Comparison of ENCODE assay signal across 23 mouse cellular contexts in genomic region chrX:99504313-99504712, GRCm38 (mm10). TPM values are rescaled to one million over a fixed set of nuclear protein-coding genes. Genes with fewer than 3 reads are reported as not detected.
DNase-seq lines count a peak whose midpoint lies in the region; ATAC-seq and TF ChIP-seq lines count a peak whose summit lies in the region.
"Had no signal": no experiment of that assay in that cellular context is flagged by ENCODE, and none has a peak within 500 bp of the region (broad histone marks: within the 10 kb centered on the region; RNA-seq: fewer than 3 reads in every experiment).

No protein-coding gene starts in this region.

- 79% methylated on average over 4 of the region's 4 CpGs for WGBS in lung, adult 2 months
- WGBS in midbrain, postnatal 0 days = 85% methylated on average over 4 of the region's 4 CpGs
- WGBS in intestine, embryonic 16.5 days = 84% methylated on average over 4 of the region's 4 CpGs

- no peak overlapping the region for H3K9ac ChIP-seq in midbrain, postnatal 0 days (replicated peaks; ENCODE audit: low read length, poor library complexity, severe bottlenecking)
- H3K9ac ChIP-seq in intestine, embryonic 16.5 days (ENCODE audit: low read depth, low read length) = no peak overlapping the region
- H3K9ac ChIP-seq: embryonic facial prominence, embryonic 13.5 days; heart, embryonic 15.5 days; liver, embryonic 12.5 days; midbrain, embryonic 13.5 days; stomach, embryonic 15.5 days had no signal

- TF ChIP-seq CTCF in lung, adult 2 months (IDR thresholded peaks at IDR 0.05; ENCODE audit: insufficient read depth, low read length) = no peak
- TF ChIP-seq CTCF in testis, adult 2 months (IDR thresholded peaks at IDR 0.05; ENCODE audit: control insufficient read depth, insufficient read depth, insufficient replicate concordance, low read depth, low read length) = no peak
- no peak for TF ChIP-seq CTCF in midbrain, postnatal 0 days (IDR thresholded peaks at IDR 0.05)

- H3K4me1 ChIP-seq in lung, adult 2 months (ENCODE audit: control insufficient read depth, insufficient read depth, low read length) = no peaks in the 10 kb centered on the region
- no peaks in the 10 kb centered on the region for H3K4me1 ChIP-seq in testis, adult 2 months (ENCODE audit: control insufficient read depth, insufficient read depth, low read length)
- peaks cover 3% of the 10 kb centered on the region; the same call in 1 of the 2 replicates for H3K4me1 ChIP-seq in midbrain, postnatal 0 days (ENCODE audit: insufficient read depth, low read length)
- no peaks in the 10 kb centered on the region for H3K4me1 ChIP-seq in intestine, embryonic 16.5 days (ENCODE audit: control insufficient read depth, insufficient read depth, low read length)
- H3K4me1 ChIP-seq: liver, embryonic 12.5 days; stomach, embryonic 15.5 days had no signal

- H3K4me3 ChIP-seq in lung, adult 2 months (replicated peaks; ENCODE audit: extremely low read depth, low read depth, low read length) = no peak overlapping the region
- no peak overlapping the region for H3K4me3 ChIP-seq in testis, adult 2 months (ENCODE audit: control insufficient read depth, low read depth, low read length)
- H3K4me3 ChIP-seq in midbrain, postnatal 0 days (ENCODE audit: low read depth, low read length) = no peak overlapping the region
- no peak overlapping the region for H3K4me3 ChIP-seq in intestine, embryonic 16.5 days (ENCODE audit: low read length)
- H3K4me3 ChIP-seq: embryonic facial prominence, embryonic 13.5 days; forebrain, embryonic 10.5 days; heart, embryonic 15.5 days; limb, embryonic 10.5 days; liver, embryonic 12.5 days; midbrain, embryonic 13.5 days; stomach, embryonic 15.5 days had no signal

- no peaks in the 10 kb centered on the region for H3K27me3 ChIP-seq in testis, adult 2 months (ENCODE audit: control insufficient read depth, insufficient read depth, low read length)
- H3K27me3 ChIP-seq in midbrain, postnatal 0 days (ENCODE audit: insufficient read depth, low read length) = peaks cover under 1% of the 10 kb centered on the region; the same call in 1 of the 2 replicates
- H3K27me3 ChIP-seq in intestine, embryonic 16.5 days (replicated peaks; ENCODE audit: control insufficient read depth, insufficient read depth, low read length) = peaks cover 13% of the 10 kb centered on the region
- H3K27me3 ChIP-seq: CH12.LX; stomach, embryonic 15.5 days had no signal

- H3K27ac ChIP-seq in testis, adult 2 months (ENCODE audit: control insufficient read depth, insufficient read depth, low read depth, low read length) = peak overlapping the region; percentile 63
- H3K27ac ChIP-seq in midbrain, postnatal 0 days (ENCODE audit: low read depth, low read length) = no peak overlapping the region
- H3K27ac ChIP-seq in intestine, embryonic 16.5 days (ENCODE audit: low read length) = no peak overlapping the region
- H3K27ac ChIP-seq: embryonic facial prominence, embryonic 13.5 days; forebrain, embryonic 10.5 days; heart, embryonic 15.5 days; limb, embryonic 10.5 days; liver, embryonic 12.5 days; macrophage; midbrain, embryonic 13.5 days; stomach, embryonic 15.5 days had no signal

- DNase-seq in adrenal gland, adult 2 months = peak; percentile 51
- DNase-seq in adrenal gland, postnatal 25 days = no peak
- DNase-seq in lung, adult 18-20 months = peak; percentile 10 to 18
- no peak for DNase-seq in lung, adult 2 months
- peak; percentile 37 to 44 for DNase-seq in kidney, postnatal 36 days
- no peak for DNase-seq in midbrain, postnatal 0 days (ENCODE audit: low spot score)
- DNase-seq: cerebellum, adult 2 months; gastrocnemius, postnatal 36 days; layer of hippocampus, adult 9-11 months; right cerebral cortex, postnatal 4 days; thymus, postnatal 36 days had no signal

- no peaks in the 10 kb centered on the region for H3K9me3 ChIP-seq in midbrain, postnatal 0 days (ENCODE audit: low read length)
- H3K9me3 ChIP-seq in intestine, embryonic 16.5 days (ENCODE audit: control insufficient read depth, low read length) = no peaks in the 10 kb centered on the region
- H3K9me3 ChIP-seq: embryonic facial prominence, embryonic 13.5 days; forebrain, embryonic 10.5 days; heart, embryonic 15.5 days; limb, embryonic 10.5 days; liver, embryonic 12.5 days; midbrain, embryonic 13.5 days; stomach, embryonic 15.5 days had no signal

- no peak overlapping the region for H3K4me2 ChIP-seq in midbrain, postnatal 0 days (ENCODE audit: low read depth, low read length, poor library complexity, severe bottlenecking)
- no peak overlapping the region for H3K4me2 ChIP-seq in intestine, embryonic 16.5 days (ENCODE audit: low read depth, low read length)
- H3K4me2 ChIP-seq: embryonic facial prominence, embryonic 13.5 days; heart, embryonic 15.5 days; liver, embryonic 12.5 days; midbrain, embryonic 13.5 days; stomach, embryonic 15.5 days had no signal

- H3K36me3 ChIP-seq in testis, adult 2 months (ENCODE audit: control insufficient read depth, insufficient read depth, low read length) = no peaks in the 10 kb centered on the region
- H3K36me3 ChIP-seq in midbrain, postnatal 0 days (ENCODE audit: insufficient read depth, low read length) = no peaks in the 10 kb centered on the region
- no peaks in the 10 kb centered on the region for H3K36me3 ChIP-seq in intestine, embryonic 16.5 days (ENCODE audit: control insufficient read depth, insufficient read depth, low read length)
- H3K36me3 ChIP-seq: embryonic facial prominence, embryonic 13.5 days; forebrain, embryonic 10.5 days; heart, embryonic 15.5 days; limb, embryonic 10.5 days; liver, embryonic 12.5 days; midbrain, embryonic 13.5 days; stomach, embryonic 15.5 days had no signal

- no peak for ATAC-seq in midbrain, postnatal 0 days (ENCODE audit: low FRiP score)
- no peak for ATAC-seq in intestine, embryonic 16.5 days
- ATAC-seq: inflammation-experienced regulatory T-cells, adult 6 months; liver, embryonic 12.5 days; midbrain, embryonic 13.5 days had no signal

- no peak for TF ChIP-seq POLR2A in lung, adult 2 months (IDR thresholded peaks at IDR 0.05; ENCODE audit: borderline replicate concordance, extremely low read depth, low read depth, low read length)
- no peak for TF ChIP-seq POLR2A in testis, adult 2 months (IDR thresholded peaks at IDR 0.05; ENCODE audit: control insufficient read depth, low read depth, low read length)

RNA-seq across cellular contexts. Expression of gene Pja1, which starts 33.2 kb away (rescaled TPM):
- 100 to 1,000 TPM; 122 to 143 TPM for total RNA-seq in adrenal gland, adult 2 months (2021)
- 52.0 and 53.9 TPM in 2 replicates for polyA plus RNA-seq in adrenal gland, adult 2 months (2012; rRNA removed)
- total RNA-seq in adrenal gland, postnatal 25 days (2021) = 100 and 103 TPM in 2 replicates
- polyA plus RNA-seq in lung, adult 2 months (2012; rRNA removed) = 29.0 and 41.4 TPM in 2 replicates
- 60.0 and 60.1 TPM in 2 replicates for polyA plus RNA-seq in testis, adult 2 months (2012; rRNA removed)
- total RNA-seq in midbrain, postnatal 0 days (2014; rRNA removed) = 250 and 271 TPM in 2 replicates
- 405 and 423 TPM in 2 replicates for polyA plus RNA-seq in midbrain, postnatal 0 days (2015; fragmentation: Nextera tagmentation; extraction: Ambion mirVana)
- polyA plus RNA-seq in intestine, embryonic 16.5 days (2015; fragmentation: Nextera tagmentation; extraction: Ambion mirVana) = 146 and 162 TPM in 2 replicates

Comparison
In these comparisons a context has a peak if more than half of its experiments do, and no peak if none do; other contexts are left out.
1. DNase-seq: peak in adrenal gland, adult 2 months (single experiment), lung, adult 18-20 months (2 of 2) and kidney, postnatal 36 days (2 of 2); none in adrenal gland, postnatal 25 days (single experiment), lung, adult 2 months (single experiment) and midbrain, postnatal 0 days (single experiment).